Mouse (Mus musculus) large intestine, adult 2 months (tissue): ENCODE measurements around the gene Golgb1. TPM values are rescaled to one million over a fixed set of nuclear protein-coding genes. Genes with fewer than 3 reads are reported as not detected.

ENCODE experiments used
- DNase-seq: peaks from one replicate; pipeline ENCODE4 v3.0.0-alpha.2; 2012; ENCODE audit warnings: low read depth, low spot score
- WGBS: fragments of 180-500 bp; shearing (Covaris S2); methylation state at CpG from one replicate; pipeline ENCODE4 v1.1.7; 2018; 5-methylcytosine and 5-hydroxymethylcytosine counted together
- polyA plus RNA-seq: library from polyadenylated mRNA; depleted of rRNA; stranded (reverse); fragments of >200 nt; gene quantifications from 2 replicates; pipeline ENCODE4 v1.2.3, GENCODE M21; 2012

The Golgb1 gene
- polyA plus RNA-seq, 1 experiment, result 57.5 TPM

- no peak for DNase-seq
- 85% methylated on average over 13 of the region's 13 CpGs for WGBS
Measured at GRCm38 (mm10) chr16:36912311-36912710, 37.4 kb downstream of the Golgb1 start.

DNA sequence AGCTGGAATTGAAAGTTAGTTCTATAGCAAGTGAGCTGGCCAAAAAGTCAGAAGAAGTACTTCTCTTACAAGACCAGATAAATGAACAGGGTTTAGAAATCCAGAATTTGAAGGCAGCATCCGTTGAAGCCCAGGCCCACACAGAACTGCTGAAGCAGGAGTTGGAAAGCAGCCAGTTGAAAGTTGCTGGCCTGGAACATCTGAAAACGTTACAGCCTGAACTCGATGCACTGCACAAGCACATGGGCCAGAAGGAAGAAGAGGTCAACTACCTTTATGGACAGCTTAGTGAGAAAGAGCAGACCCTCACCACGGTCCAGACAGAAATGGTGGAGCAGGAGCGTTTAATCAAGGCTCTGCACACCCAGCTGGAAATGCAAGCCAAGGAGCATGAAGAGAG, 39.3 kb downstream of the Golgb1 start:
- WGBS, result 64% methylated on average over 5 of the region's 5 CpGs
- no peak for DNase-seq

DNA sequence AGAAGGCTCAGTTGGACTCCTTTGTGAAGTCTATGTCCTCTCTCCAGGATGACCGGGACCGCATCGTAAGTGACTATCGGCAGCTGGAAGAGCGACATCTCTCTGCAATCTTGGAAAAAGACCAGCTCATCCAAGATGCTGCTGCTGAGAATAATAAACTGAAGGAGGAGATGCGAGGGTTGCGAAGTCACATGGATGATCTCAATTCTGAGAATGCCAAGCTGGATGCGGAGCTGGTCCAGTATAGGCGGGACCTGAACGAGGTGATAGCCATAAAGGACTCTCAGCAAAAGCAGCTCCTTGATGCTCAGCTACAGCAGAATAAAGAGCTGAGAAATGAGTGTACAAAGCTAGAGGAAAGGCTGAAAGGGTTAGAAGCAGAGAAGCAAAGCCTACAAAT, 43.6 kb downstream of the Golgb1 start:
- no peak for DNase-seq
- 89% methylated on average over 10 of the region's 10 CpGs for WGBS

DNA sequence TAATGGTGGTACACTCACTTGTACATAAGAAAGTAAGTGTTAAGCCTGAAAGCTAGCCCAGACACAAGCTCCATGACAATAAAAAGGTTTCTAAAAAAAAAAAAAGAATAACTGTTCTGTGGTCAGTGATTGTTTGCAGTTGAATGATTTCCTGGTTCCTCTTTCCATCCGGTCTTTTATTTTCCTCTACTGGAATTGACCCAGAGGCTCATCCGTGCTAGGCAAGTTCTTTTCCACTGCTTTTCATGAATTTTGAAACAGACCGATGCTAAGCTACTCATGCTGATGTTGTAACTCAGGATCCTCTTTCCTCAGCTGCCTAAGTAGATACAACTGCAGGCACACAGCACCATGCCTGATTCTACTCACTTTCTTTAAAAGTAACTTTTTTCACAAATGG, 45.5 kb downstream of the Golgb1 start:
- 50% methylated on average over 3 of the region's 3 CpGs for WGBS
- DNase-seq, result no peak

DNA sequence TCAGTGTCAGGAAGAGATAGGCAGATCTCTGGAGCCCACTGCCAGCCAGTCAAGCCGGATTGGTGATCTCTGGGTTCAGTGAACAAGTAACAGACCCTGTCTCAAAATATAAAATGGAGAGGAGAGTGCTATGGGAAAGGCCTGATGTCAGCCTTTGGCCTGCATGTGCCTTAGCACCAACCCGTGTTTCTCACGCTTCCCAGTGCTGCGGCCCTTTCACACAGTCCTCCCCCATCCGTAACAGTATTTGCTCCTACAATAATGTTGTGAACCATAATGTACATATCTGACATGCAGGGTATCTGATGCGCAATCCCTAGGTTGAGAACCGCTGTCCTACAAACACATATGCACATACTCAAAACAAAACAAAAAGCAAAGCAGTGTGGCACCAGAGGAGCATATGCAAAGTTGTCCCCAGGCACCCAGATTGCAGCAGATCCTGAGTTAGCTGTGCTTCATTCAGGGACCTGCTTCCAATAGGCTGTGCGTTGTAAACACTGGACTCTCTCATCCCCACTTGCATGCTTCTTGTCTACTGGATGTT, 46.2 kb downstream of the Golgb1 start:
- no peak for DNase-seq
- WGBS, result 93% methylated on average over 8 of the region's 8 CpGs

GRCm38 (mm10) chr16:36921980-36922379, 47.0 kb downstream of the Golgb1 start:
- no peak for DNase-seq
- 89% methylated on average over 6 of the region's 6 CpGs for WGBS

DNA sequence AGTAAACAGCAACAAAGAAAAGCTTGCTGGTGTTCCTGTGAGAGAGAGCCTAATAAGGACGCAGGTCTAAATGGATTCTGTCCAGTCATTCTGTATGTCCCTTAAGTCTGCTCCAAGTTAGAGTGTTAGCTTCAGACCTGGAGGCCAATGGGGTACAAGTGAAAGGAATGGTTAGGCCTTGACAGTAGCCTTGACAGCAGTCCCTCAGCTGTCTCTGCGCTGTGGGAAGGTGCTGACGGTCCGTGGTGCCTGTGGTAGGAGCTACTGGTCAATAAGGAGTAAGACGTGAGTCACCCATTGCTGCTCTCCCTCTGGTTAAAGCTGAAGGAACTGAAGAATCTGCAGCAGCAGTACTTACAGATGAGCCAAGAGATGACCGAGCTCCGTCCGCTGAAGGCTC, 49.4 kb downstream of the Golgb1 start:
- 91% methylated on average over 8 of the region's 8 CpGs for WGBS
- DNase-seq, result no peak

DNA sequence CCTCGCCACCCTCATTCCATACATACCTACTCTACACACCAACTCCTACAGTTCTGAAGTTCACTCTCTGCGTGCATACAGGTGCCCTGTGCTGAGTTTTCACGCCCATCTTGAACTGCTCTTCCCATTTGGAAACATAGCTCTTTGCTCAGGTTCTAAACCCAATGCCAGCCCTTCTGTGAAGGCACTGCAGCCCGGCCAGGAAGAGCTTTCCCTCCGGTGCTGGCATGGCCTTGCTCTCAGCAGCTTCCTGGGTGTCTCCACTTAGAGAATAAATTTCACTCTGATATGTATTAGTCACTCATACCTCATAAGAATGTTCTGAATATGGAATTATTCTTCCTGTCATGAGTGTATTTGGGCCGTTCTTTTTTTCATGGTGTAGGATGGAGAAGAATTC, 50.4 kb downstream of the Golgb1 start:
- WGBS, result 90% methylated on average over 6 of the region's 6 CpGs
- DNase-seq, result no peak

DNA sequence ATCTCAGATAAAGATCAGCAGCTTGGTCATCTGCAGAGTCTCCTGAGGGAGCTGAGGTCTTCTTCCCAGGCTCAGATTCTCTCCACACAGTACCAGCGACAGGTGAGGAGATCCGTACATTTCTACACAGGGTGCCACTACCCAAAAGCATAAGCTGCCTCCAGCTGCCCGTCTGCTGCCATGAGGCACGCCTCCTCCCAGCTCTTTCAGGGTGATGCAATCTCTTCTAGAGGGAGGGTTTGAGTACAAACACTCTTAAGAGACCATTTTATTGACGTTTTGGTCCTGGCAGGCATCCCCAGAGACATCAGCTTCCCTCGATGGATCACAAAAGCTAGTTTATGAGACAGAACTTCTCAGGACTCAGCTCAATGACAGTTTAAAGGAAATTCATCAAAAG, 50.9 kb downstream of the Golgb1 start:
- WGBS, result 46% methylated on average over 6 of the region's 6 CpGs
- no peak for DNase-seq

GRCm38 (mm10) chr16:36926514-36927447, 51.8 kb downstream of the Golgb1 start:
- no peak for DNase-seq
- 94% methylated on average over 10 of the region's 10 CpGs for WGBS

DNA sequence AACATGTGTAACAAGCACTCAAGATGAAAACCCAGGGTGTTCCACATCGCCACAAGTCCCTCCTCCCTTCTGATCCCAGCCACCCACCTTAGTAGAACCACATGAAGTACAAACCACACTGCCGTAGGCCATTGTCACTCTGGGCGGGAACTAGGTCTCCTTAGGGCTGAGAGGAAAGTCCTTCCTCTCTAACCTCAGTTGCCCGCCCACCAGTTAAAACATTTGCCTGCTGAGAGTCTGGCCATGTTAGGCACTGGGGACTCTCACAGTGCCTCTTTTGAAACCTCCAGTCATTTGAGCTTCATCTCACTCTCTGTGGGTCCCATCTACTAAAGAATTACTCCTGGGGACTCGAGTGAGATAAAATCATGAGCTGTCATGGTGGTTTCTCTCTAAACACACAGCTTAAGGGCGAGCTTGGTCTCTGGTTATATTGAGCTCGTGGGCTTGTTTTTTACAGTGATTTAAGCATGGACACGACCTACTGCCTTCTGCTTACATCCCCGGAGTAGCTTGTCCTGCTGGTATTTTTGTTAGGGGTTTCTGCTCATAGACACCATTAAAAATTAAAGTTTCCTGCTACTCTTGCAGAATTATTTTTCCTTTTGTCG, 52.7 kb downstream of the Golgb1 start:
- no peak for DNase-seq
- WGBS, result 89% methylated on average over 10 of the region's 10 CpGs

GRCm38 (mm10) chr16:36928106-36928500, 53.2 kb downstream of the Golgb1 start:
- WGBS, result 92% methylated on average over 8 of the region's 8 CpGs
- no peak for DNase-seq

- DNase-seq, result no peak
- 94% methylated on average over 7 of the region's 7 CpGs for WGBS
Measured at GRCm38 (mm10) chr16:36929216-36929615, 54.3 kb downstream of the Golgb1 start.

DNA sequence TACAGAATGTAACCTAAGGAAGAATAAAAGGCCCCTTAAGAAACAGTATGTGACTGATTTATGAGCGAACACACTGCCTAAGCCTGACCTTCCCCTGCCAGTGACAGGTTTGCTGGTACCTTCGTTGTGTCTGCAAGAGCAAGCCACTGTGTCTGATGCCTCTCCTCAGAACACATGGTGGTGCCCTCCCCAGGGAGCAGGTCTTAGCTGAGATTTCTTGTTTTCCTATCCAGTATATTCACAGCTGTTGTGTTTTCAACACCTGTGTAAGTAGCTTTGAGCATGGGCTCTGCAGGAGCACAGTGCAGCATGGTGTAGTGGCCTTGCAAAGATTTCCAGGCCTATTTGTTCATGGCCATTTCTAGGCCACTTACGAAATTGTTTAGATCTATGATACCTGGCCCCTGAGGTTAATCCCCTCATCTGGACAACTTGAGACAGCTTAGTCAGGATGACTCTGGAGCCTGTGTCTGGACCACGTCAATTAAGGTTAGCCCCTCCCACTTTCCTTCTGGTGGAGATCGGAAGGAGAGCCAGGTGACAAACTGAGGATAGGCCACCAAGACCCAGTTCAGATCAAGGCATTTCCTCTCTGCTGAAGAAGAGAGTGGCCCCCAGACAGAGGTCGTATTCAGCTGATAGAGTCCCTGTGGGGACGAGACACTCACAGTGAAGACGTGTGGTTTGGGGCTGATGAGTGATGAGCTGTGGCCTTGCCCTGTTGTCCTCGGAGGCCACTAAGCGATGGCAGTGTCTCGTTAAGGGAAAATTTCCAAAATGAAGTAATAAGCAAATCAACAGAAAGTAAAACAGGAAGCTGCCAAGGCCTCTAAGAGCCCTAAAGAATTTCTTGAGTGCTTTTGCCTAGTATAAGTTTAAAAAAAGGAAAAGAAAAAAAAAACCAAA, 55.5 kb downstream of the Golgb1 start:
- 73% methylated on average over 11 of the region's 11 CpGs for WGBS
- no peak for DNase-seq

DNA sequence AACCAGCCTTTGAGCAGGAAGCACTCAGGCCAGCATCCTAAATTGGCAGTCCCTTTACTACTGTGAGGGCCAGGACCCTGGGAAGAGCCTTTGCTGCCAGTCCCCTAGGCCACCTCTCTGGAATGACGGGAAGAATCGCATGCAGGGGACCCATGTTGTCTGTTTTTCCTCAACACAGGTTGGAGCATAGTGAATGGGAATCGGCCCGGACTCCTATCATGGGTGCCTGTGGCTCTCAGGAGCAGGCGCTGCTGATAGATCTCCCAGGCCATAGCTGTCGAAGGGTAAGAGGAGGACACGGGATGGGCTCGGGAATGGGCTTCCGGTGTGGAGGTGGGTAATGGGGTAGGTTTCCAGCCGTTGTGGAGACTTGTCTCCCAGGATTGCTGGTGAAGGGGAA, 56.4 kb downstream of the Golgb1 start:
- no peak for DNase-seq
- WGBS, result 92% methylated on average over 10 of the region's 10 CpGs

GRCm38 (mm10) chr16:36931976-36932375, 57.0 kb downstream of the Golgb1 start:
- DNase-seq, result no peak
- 81% methylated on average over 3 of the region's 3 CpGs for WGBS

- WGBS, result 95% methylated on average over 6 of the region's 6 CpGs
- no peak for DNase-seq
Measured at GRCm38 (mm10) chr16:36932546-36932945, 57.6 kb downstream of the Golgb1 start.

- no peak for DNase-seq
Measured at GRCm38 (mm10) chr16:36934131-36934840, 59.3 kb downstream of the Golgb1 start.

More at GRCm38 (mm10) chr16:36934131-36934840, 59.3 kb downstream of the Golgb1 start:
- WGBS, result 22% methylated on average over 6 of the region's 6 CpGs
